Mouse (Mus musculus): ENCODE measurements at regions not wholly inside any gene's neighbourhood (a gene's known extent, or its start where the extent isn't known, plus 50 kb on each side); places are given as distances from the start of the nearest gene placed in this dataset.

- no peak for TF ChIP-seq CTCF (IDR thresholded peaks at IDR 0.05; ENCODE audit: low read depth)
- TF ChIP-seq EP300 (optimal IDR thresholded peaks at IDR 0.05): no peak
Observed at GRCm38 (mm10) chr1:121176541-121176940, 155.8 kb downstream of the Insig2 start.

Data from stomach, postnatal 0 days (tissue).